Mouse (Mus musculus) activated CD4-positive, CD25-positive, alpha-beta regulatory T cell, adult 4 months (primary cell): ENCODE results near the gene Dkk3. TPM values are rescaled to one million over a fixed set of nuclear protein-coding genes. Genes with fewer than 3 reads are reported as not detected.
A peak's percentile ranks its signal among the peaks of the same experiment; 100 is the strongest.

Experiments
- ATAC-seq: one replicate; pipeline ENCODE4 v1.8.0; 2017
- polyA plus RNA-seq, 2 experiments: library from polyadenylated mRNA; unstranded; fragments of 100-300 nt; shearing (Covaris generic); gene quantifications; one replicate each; pipeline ENCODE4 v1.2.1; 2017

Gene Dkk3
- polyA plus RNA-seq: under 1 TPM; 0.42 to 0.54 TPM

GRCm38 (mm10) chr7:112158942-112159341, at the start of gene Dkk3:
TSS of gene Dkk3 (minus strand) at chr7:112159057.
- ATAC-seq: no peak

- no peak for ATAC-seq
Measured at GRCm38 (mm10) chr7:112207717-112208116, 48.9 kb upstream of the Dkk3 start.

GRCm38 (mm10) chr7:112205513-112205912, 46.7 kb upstream of the Dkk3 start:
- ATAC-seq: no peak

GRCm38 (mm10) chr7:112204380-112204963, 45.6 kb upstream of the Dkk3 start:
- peak; percentile 74 for ATAC-seq

- peak; percentile 9 for ATAC-seq
Measured at GRCm38 (mm10) chr7:112203937-112204336, 45.1 kb upstream of the Dkk3 start.

GRCm38 (mm10) chr7:112202843-112203242, 44.0 kb upstream of the Dkk3 start:
- ATAC-seq: no peak

- no peak for ATAC-seq
Measured at GRCm38 (mm10) chr7:112202194-112202593, 43.3 kb upstream of the Dkk3 start.

- ATAC-seq: no peak
Measured at GRCm38 (mm10) chr7:112200761-112201160, 41.9 kb upstream of the Dkk3 start.

GRCm38 (mm10) chr7:112199343-112199742, 40.5 kb upstream of the Dkk3 start:
- no peak for ATAC-seq

- ATAC-seq: no peak
Measured at GRCm38 (mm10) chr7:112197461-112197860, 38.6 kb upstream of the Dkk3 start.

GRCm38 (mm10) chr7:112194286-112194685, 35.4 kb upstream of the Dkk3 start:
- no peak for ATAC-seq

GRCm38 (mm10) chr7:112192778-112193177, 33.9 kb upstream of the Dkk3 start:
- no peak for ATAC-seq

GRCm38 (mm10) chr7:112192237-112192636, 33.4 kb upstream of the Dkk3 start:
- ATAC-seq: no peak

GRCm38 (mm10) chr7:112187536-112188459, 28.9 kb upstream of the Dkk3 start:
- ATAC-seq: no peak

GRCm38 (mm10) chr7:112186871-112187270, 28.0 kb upstream of the Dkk3 start:
- no peak for ATAC-seq

- no peak for ATAC-seq
Measured at GRCm38 (mm10) chr7:112185226-112185745, 26.4 kb upstream of the Dkk3 start.

- ATAC-seq: no peak
Measured at GRCm38 (mm10) chr7:112184519-112185225, 25.8 kb upstream of the Dkk3 start.

GRCm38 (mm10) chr7:112183258-112183841, 24.5 kb upstream of the Dkk3 start:
- ATAC-seq: peak; percentile 72

- ATAC-seq: peak; percentile 77
Measured at GRCm38 (mm10) chr7:112180235-112180705, 21.4 kb upstream of the Dkk3 start.

GRCm38 (mm10) chr7:112176627-112177026, 17.8 kb upstream of the Dkk3 start:
- ATAC-seq: no peak

- ATAC-seq: no peak
Measured at GRCm38 (mm10) chr7:112172669-112173068, 13.8 kb upstream of the Dkk3 start.

GRCm38 (mm10) chr7:112169955-112170692, 11.3 kb upstream of the Dkk3 start:
- ATAC-seq: no peak
